Mouse (Mus musculus) intestine, embryonic 14.5 days (tissue): ENCODE results near the gene Akr1b3. TPM values are rescaled to one million over a fixed set of nuclear protein-coding genes. Genes with fewer than 3 reads are reported as not detected.

Source experiments
- ATAC-seq: fragments of 200-750 bp; cut with Nextera tagmentation; replicated peaks from 2 replicates; pipeline ENCODE4 v1.8.0; 2017; ENCODE audit warnings: low read depth, moderate number of reproducible peaks, moderate TSS enrichment, moderate library complexity; ENCODE audit not compliant: low FRiP score, low TSS enrichment
- DNase-seq: peaks from one replicate; pipeline ENCODE4 v3.0.0-alpha.2; 2018; ENCODE audit warnings: low spot score
- H3K27ac ChIP-seq: fragments of 300-500 bp; sonication (generic); 2 replicates; pipeline ENCODE4 v1.5.1; 2014; ENCODE audit warnings: low read depth, mild to moderate bottlenecking, control low read depth
- H3K27me3 ChIP-seq: fragments of 300-500 bp; sonication (generic); replicated peaks from 2 replicates; pipeline ENCODE4 v1.6.1; 2014; ENCODE audit warnings: low read length, control low read depth; ENCODE audit not compliant: control insufficient read depth, insufficient read depth
- H3K36me3 ChIP-seq: fragments of 300-500 bp; sonication (generic); 2 replicates; pipeline ENCODE4 v1.6.1; 2014; ENCODE audit warnings: low read length, control low read depth; ENCODE audit not compliant: control insufficient read depth, insufficient read depth
- H3K4me1 ChIP-seq: fragments of 300-500 bp; sonication (generic); replicated peaks from 2 replicates; pipeline ENCODE4 v1.6.1; 2014; ENCODE audit warnings: low read length, control low read depth, mixed read lengths; ENCODE audit not compliant: control insufficient read depth, insufficient read depth
- H3K4me2 ChIP-seq: fragments of 300-500 bp; sonication (generic); 2 replicates; pipeline ENCODE4 v1.6.1; 2014; ENCODE audit warnings: low read length
- H3K4me3 ChIP-seq: fragments of 300-500 bp; sonication (generic); 2 replicates; pipeline ENCODE4 v1.5.1; 2014; ENCODE audit warnings: low read depth, low read length, control low read depth, mixed read lengths
- H3K9ac ChIP-seq: fragments of 300-500 bp; sonication (generic); 2 replicates; pipeline ENCODE4 v1.6.1; 2014; ENCODE audit warnings: mild to moderate bottlenecking, low read length
- H3K9me3 ChIP-seq: fragments of 300-500 bp; sonication (generic); 2 replicates; pipeline ENCODE4 v1.6.1; 2016; ENCODE audit warnings: low read length, control low read depth; ENCODE audit not compliant: control insufficient read depth
- WGBS: fragments of 180-500 bp; shearing (Covaris S2); extraction: QIAGEN DNeasy Blood & Tissue Kit; methylation state at CpG from one replicate; pipeline ENCODE4 v1.1.7; 2014; 5-methylcytosine and 5-hydroxymethylcytosine counted together
- polyA plus RNA-seq: library from polyadenylated mRNA; unstranded; fragments of >200 nt; fragmentation: Nextera tagmentation; extraction: Ambion mirVana; gene quantifications from 2 replicates; pipeline ENCODE4 v1.2.1, GENCODE M21; 2014

Akr1b3 gene
- polyA plus RNA-seq, 1 experiment from 2014 or later: 160 TPM

DNA sequence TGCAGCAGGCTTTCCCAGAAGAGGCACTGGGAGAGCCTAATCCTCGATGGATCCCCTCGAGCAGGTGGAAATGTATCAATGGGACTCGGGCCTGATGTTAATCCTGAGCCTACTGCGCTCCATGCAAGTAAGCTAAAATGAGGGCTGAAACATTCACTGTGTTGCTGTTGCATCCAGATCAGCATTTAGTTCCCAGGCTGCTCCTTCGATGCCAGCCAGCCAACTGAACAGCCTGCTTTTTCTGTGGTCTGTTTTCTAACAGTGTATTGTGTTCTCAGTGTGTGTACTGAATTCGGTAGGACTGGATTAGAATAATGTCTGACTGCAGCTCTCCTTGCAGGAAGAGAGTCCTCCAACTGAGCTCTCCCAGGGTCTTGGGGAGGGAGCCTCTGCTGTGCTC is 46.6 kb downstream of the Akr1b3 start:
- no peak overlapping the region for H3K4me3 ChIP-seq
- WGBS: 70% methylated on average over 6 of the region's 6 CpGs
- no peaks in the 10 kb centered on the region for H3K4me1 ChIP-seq
- ATAC-seq: no peak
- no peaks in the 10 kb centered on the region for H3K36me3 ChIP-seq
- no peak overlapping the region for H3K27ac ChIP-seq
- H3K9ac ChIP-seq: no peak overlapping the region
- no peak overlapping the region for H3K4me2 ChIP-seq
- H3K27me3 ChIP-seq: no peaks in the 10 kb centered on the region
- DNase-seq: no peak
- no peaks in the 10 kb centered on the region for H3K9me3 ChIP-seq

DNA sequence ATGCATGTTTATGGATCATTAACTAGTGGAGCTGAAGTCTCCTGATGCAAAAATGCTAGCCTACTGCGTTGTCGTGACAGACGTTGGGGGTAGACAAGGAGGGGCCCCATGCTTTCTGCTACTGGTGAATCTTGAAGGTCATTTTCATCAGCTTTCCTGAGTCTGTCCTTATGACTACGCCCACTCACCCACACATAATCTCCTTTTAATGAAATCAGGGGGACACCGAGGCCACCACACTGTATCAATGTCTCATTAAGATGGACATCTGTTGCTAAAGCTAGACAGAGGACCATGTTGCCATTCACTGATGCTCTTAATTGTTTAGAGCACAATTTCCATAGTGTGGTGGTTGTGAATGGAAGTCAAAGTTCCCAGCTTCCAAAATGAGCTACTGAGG is 58.7 kb downstream of the Akr1b3 start:
- H3K36me3 ChIP-seq: no peaks in the 10 kb centered on the region
- no peaks in the 10 kb centered on the region for H3K9me3 ChIP-seq
- H3K27me3 ChIP-seq: no peaks in the 10 kb centered on the region
- no peak overlapping the region for H3K4me2 ChIP-seq
- H3K27ac ChIP-seq: no peak overlapping the region
- ATAC-seq (no peak), DNase-seq (no peak)
- no peak overlapping the region for H3K4me3 ChIP-seq
- no peak overlapping the region for H3K9ac ChIP-seq
- WGBS: 89% methylated on average over 5 of the region's 5 CpGs
- H3K4me1 ChIP-seq: no peaks in the 10 kb centered on the region

Other genes starting within 250 kb of the Akr1b3 start
- 49.4 and 52.1 TPM in 2 replicates for gene Slc35b4, start 140.4 kb downstream of the Akr1b3 start, polyA plus RNA-seq
- 6.2 and 6.6 TPM in 2 replicates for gene Akr1b8, start 36.6 kb upstream of the Akr1b3 start, polyA plus RNA-seq
- gene Akr1b10, start 66.7 kb upstream of the Akr1b3 start, polyA plus RNA-seq: 17.0 and 17.6 TPM in 2 replicates
- gene Akr1b7, start 94.9 kb upstream of the Akr1b3 start, polyA plus RNA-seq: 0.23 TPM in 1 of 2 replicates, not detected in the other
- 30.4 and 38.1 TPM in 2 replicates for gene Bpgm, start 158.7 kb upstream of the Akr1b3 start, polyA plus RNA-seq